Mouse (Mus musculus): ENCODE measurements at regions not wholly inside any gene's neighbourhood (a gene's known extent, or its start where the extent isn't known, plus 50 kb on each side); places are given as distances from the start of the nearest gene placed in this dataset.
"Not testable (repeated sequence)": the region's sequence is repeated elsewhere in the genome, so short reads cannot be mapped to it uniquely, and the experiment has no call there.

DNA sequence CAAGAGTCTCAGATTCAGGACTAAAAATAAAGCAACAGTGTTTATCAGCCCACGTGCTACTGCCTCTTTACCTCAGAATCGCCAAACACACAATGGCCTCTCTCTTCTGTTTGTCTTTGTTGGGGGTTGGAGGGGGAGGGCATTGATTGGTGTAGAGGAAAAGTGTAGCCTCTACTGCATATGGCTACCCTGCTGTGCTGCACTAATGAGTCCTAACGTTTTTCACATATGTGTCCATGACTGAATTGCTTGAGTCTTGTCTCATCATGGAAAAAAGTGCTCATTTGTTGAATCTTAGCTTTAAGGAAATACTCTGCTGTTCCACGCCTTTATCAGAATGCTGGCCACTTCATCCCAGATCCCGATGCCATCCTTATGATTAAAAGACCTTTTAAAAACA lies 459.7 kb upstream of the N6amt1 start:
- DNase-seq = no peak

DNA sequence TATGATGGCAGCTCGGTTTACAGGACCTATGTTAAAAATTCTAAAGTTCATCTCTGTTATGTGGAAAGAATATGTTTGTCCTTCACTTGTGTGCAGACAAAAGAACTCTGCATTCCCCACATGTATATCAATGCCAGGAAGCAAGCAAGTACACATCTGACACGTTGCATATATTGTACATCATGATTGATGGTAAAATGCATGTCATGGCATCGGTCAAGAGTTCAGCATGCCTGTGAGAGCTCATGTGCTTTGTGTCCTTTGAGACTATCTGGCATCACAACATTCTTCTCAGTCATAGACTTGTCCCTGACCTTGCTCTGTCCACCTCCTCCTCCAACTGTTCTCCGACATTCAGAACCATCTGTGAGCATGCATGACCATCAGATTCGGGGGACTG lies 465.6 kb upstream of the N6amt1 start:
- no peak for DNase-seq

DNA sequence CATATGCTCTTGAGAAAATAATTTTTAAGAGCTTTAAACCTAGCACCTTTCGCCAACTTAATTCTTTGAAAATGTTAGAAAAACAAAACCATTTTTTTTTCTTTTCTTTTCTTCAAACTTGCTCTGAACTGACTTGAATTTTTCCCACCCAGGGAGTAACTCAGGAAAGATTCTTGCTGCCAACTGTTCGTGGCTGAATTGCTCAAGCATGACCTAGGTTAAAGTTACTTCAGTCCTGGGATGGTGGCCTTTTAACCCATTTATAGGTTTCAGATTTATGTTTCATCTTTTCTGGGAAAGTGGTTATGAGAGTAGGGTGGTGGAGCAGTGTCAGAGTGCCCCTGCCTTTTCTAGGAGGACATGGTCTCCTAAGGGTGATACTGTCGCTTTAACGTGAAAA lies 466.4 kb upstream of the N6amt1 start:
- peak; percentile 18 to 22 for DNase-seq

DNA sequence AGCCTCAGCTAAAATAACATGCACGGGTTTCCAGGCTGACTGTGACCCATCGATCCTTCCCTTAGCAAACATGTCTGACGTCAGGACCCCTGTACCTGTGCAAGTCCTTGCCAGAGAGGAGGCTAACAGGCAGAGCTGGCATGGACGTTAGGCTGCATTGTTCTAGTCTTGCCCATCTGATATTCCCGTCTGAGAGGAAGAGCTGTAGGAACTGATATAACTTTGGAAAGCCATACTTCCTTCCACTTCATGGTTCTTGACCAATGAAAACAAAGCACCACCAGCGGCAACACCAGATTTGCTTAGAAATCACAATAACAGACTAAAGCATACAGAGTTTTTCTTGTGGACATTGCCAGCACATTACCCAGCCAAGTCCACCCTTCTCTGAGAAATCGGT lies 470.1 kb upstream of the N6amt1 start:
- no peak for DNase-seq

DNA sequence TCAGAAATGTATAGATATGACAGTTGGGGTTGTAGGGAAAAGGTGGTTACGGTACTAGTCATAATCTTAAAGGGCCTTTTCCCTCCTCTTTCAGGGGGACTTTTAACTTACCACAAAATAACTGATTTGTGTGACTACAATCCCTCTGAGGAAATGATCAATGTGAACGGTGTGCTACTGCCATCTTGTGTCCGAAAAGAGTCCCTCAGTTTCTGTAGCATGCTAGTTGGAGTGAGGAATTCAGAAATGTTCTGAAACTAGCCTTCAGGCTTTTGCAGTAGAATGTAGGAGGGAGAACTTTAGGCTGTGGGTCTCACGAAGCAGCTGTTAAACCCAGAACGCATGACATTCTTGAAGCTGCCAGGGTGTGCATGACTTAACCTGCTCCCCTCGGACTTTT lies 471.5 kb upstream of the N6amt1 start:
- DNase-seq = peak; percentile 70 to 76

DNA sequence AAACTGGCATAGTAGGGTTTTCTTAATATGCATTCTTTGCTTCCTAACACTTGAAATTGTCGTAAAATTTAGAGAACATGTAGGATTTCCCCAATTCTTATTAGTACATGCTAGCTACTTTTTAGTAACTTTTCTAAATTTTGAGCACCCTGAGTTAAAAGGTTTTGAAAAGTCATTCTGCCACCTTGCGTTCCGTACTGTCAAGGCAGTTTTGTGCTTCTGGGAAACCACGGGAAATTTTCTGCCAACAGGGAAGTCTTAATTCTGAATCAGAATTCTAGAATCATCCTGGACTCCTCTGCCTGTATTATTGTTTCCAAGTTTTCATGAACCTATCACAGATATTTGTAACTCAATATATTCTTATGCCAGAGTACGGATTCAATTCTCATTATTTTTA lies 472.4 kb upstream of the N6amt1 start:
- DNase-seq = peak; percentile 12 to 42

DNA sequence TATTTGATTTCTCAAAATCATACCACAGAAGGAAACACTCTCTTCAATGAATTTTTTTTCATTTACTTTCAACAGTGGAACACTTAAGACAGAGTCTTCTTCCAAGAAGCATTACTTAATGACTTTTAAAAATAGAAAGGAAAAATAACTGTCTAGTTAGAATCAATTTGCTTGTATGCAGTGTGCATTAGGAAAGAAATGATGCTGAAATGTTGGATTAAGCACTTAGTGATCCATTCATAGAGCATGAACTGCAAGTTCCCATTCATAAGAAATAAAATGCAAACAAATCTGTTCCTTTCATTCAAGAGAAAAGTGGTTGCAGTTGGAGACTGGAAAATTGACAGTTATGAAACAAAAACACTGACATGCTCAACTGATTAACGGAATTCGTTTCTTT lies 493.2 kb upstream of the N6amt1 start:
- no peak for DNase-seq

DNA sequence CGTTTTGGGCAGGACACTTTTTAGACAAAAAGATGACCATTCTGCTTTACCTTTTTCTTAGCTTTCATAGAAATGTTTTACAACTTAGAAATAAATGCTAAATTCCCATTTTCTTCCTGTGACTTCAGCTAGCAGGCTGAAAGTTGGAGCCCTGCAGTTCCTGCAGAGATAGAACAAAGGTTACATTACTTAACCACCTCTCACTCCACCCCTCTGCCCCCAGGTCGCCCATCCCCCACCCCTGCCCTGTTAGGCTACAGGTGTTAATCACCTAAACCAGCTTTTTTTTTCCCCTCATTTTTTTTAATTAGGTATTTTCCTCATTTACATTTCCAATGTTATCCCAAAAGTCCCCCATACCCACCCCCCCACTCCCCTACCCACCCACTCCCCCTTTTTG lies 498.1 kb upstream of the N6amt1 start:
- peak; percentile 53 to 85 for DNase-seq

DNA sequence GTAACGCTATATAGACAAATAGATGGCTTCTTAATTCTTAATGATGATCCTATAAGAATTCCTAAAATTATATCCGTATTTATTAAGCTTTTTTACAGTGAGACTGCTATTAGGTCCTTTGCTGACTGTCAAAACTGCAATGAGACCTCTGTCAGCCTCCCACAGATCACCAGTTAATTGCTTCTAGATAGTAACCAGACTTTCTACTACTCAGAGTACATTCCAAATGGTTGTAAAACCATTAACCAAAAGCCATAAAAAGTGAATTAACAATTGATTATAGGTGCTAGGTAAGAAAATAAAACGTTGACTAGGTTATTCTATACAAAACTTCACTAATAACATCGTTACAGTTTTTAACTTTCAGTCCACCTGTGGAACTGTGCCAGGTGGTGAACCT lies 498.7 kb upstream of the N6amt1 start:
- peak in 1 of 2 experiments; percentile 23 for DNase-seq

DNA sequence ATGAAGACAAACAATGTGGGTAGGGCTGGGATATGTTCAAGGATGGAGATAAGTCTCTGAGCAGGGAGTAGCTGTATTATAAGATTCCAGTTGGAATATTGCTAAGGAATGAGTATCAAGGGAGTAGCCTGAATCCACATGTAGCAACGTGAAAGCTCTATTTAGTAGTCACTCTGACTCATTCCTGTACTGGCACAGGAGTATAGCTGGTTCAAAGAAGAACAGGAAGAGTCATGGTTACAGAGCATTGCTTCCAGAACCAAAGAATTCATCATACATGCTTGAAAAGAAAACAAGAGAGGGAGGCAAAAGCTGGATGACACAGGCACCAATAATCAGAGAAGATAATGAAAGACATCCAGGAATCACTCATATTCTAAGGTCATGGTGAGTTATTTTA lies 500.6 kb upstream of the N6amt1 start:
- no peak for DNase-seq

DNA sequence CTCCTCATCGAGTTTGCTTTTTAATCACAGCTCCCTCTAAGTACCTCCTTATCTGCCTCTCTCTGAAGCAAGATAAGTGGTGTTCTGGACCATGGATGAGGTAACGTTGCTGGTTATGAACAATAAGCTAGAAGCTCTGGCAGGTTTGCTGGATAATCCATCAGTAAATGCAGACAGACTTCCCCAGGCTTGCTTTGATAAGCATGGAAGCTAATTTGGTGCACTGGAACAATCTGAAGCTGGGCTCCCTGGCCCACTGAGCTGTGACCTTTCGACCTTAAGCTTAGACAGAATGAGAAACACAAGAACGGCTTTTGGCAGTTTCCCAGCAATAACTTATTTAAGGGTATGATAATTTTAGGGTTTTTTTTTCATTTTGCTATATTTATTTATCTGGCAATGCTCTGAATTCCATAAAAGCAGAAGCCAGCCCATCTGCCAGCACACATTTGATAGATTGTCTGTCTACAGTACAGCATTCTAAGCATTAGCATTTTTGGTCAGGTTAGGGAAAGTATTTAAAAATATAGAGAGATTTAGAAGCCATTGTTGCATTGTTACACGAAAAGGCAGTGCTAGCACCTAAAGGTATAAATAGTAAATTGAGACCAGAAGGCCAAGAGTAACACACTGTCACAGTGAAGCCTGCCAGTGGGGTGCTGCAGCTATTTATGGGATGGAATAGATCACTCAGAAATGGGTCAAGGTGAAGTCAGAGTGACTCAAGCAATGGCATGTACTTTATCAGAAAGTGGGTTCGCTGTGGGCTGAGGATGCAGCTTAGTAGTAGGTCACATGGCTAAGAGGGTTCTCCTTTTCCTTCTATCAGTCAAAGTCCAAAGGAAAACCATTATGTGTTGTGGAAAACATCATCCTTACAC lies 515.3 kb upstream of the N6amt1 start:
- no peak for DNase-seq

DNA sequence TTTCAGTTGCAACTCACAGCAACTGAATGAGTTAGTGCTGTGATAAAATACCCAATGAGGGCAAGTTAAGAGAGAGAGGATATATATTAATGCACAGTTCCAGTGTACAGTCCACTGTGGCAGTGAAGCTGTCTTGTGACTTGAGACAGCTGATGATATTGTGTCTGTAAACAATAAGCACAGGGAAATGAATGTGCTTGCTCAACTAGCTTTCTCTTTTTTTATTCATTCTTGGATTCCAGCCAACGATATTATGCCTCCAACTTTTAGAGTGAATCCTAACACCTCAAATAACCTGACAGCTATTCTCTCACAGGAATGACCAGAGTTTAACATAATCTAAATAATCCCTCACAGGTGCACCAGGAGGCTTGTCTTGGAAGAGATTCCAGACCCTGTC lies 526.3 kb upstream of the N6amt1 start:
- DNase-seq = no peak

DNA sequence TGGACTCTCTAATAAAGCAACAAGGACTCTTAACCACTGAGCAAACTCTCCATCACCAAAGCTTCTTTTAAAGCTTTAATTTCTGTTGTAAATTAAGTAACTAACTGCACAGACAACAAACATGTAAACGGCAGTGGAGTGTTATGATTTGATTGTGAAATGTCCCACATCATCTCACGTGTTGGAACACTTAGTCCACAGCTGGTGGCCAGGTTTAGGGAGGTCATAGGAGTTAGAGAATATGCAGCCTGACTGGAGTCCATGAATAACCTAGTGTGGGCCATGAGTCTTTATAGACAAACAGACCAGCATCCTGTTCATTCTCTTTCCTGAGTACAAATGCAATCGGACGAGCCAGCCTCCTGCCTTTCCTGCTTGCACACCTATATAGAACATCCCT lies 527.3 kb upstream of the N6amt1 start:
- no peak for DNase-seq

DNA sequence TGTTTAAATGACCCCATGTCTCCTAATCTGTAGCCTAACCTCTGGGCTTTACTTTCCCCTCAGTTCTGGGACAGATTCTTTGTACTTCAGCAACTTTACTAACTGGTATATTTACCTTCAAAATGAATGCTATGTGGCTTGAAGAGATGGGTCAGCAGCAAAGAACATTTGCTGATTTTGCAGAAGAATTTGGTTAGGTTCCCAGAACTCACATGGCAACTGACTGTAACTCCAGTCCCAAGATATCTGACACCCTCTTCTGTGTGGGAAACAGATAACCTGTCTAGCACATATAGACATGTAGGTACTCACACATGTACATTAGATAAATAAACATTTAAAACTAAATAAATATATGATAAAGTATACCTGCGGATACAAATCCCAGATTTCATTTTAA lies 530.5 kb upstream of the N6amt1 start:
- no peak for DNase-seq

DNA sequence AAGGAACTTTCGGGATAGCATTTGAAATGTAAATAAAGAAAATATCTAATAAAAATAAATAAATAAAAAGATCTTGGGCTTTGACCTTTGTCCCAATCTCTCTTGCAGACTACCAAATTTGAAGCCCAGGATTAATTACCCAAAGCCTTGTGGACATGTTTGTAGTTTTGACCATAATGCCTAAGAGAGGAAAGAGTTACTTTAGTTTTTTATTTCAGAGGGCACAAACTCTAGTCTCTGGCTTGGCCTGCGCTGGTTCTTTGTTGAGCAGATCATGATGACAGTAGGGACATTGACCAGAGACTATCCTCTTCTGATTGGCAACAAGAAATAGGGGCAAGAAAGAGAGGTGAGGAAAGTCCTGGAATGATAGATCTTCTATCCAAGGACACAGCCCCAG lies 532.4 kb upstream of the N6amt1 start:
- DNase-seq = no peak

DNA sequence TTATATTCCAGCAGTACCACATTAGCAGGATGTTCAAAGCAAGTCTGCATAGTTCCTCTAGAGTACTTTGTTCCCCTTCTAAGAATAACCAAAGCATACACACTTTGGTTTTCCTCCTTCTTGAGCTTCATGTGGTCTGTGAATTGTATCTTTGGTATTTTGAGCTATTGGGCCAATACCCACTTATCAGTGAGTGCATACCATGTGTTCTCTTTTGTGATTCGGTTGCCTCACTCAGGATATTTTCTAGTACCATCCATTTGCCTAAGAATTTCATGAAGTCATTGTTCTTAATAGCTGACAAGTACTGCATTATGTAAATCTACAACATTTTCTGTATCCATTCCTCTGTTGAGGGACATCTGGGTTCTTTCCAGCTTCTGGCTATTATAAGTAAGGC lies 535.3 kb upstream of the N6amt1 start:
- not testable (repeated sequence) for DNase-seq

DNA sequence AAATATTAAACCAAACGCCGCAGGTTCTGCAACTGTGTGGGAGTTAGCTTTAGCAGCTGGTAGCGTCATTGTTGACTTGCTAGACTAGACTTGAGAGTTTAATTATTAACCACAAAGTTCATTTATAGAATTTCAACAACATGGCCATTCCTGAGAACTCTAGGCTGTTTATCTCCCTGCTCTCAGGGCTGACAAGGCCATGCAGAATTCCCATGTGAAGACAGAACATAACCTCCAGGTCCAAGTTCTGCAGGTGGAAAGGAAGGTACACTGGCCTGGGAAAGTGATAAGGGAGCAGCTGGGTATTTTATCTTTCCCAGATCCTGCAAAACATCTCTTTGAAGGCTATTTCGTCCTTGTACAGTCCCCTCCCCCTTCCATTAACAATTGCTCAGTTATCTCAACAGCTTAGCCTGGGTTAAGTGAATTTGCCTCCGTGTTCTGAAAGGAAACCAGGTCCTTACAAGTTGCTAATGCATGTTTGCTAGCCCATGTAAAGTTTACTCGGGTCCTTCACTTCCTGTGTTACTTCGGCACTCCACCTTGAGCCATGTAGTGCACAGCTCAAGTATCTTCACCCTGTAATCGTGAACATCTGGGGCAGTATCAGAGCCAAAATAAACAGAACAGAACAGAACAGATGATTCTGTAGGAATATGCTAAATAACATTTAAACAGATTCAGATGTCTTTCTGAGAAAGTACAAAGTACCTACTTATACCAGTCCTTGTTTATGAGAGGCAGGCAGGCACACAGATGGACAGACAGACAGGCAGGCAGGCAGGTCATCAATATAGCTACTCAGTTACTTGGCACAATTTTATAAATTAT lies 537.0 kb upstream of the N6amt1 start:
- DNase-seq = peak; percentile 17 to 48

DNA sequence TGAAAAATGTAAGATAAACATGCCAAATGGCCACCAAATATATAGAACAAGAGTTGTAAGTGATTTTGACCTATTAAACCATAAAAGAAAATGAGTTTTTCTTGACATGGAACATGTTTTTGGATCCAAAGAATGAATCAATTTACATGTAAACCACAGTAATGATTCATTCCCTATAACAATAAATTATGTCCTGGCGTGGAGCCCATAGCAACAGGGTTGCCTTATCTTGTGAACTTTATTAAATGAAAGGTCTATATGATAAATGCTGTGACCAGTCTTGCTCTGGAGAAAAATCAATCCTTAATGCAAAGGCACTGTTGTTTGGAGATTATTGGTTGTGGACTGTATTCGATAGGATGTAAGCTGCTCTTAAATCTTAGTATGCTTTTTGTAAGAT lies 538.0 kb upstream of the N6amt1 start:
- DNase-seq = no peak

DNA sequence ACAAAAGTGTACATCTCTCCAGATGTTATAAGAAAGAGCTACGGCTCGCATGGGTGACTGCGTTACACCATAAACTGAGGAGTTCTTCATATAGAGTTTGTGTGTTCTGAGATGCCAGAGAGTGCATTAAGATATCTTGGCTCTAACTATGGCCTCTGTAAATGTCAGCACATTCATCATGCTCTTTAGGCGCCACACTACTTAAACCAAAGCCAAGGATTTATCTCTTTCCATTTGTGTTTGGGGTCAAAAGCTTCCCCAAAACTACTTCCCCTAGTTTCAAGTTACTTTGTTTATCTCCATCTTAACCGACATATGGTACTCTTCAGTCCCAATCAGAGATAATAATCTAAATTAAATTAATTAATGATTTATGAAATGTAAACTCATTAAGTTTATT lies 541.3 kb upstream of the N6amt1 start:
- no peak for DNase-seq

DNA sequence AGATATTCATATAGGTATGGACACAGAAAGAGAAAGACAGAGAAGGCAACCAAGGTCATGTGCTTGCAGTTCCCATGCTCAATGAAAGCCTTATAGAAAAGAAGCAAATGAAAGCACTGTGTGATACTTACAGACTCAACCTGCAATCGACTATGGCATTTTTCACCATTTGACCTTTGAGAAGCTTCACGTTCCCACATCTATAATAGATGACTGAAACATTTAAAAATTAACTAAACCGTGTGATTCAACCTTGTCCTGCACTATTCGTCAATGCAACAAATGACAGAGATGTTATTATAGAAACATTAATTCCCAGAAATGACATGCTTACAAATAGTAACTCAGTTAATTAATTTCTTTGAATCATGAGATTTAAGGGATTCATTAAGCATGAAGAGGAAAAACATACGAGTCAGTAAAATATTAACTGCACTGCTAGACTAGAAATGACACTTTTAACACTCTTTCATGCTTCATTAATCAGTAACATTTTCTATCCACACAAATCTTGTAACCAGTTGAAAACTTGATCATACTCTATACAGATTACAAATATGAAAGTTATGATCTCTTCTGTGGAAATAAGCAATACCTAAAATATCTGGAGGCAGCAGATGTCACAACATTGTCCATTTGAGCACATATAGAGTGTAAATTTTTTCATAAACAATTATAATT lies 545.2 kb upstream of the N6amt1 start:
- peak; percentile 8 to 47 for DNase-seq

DNA sequence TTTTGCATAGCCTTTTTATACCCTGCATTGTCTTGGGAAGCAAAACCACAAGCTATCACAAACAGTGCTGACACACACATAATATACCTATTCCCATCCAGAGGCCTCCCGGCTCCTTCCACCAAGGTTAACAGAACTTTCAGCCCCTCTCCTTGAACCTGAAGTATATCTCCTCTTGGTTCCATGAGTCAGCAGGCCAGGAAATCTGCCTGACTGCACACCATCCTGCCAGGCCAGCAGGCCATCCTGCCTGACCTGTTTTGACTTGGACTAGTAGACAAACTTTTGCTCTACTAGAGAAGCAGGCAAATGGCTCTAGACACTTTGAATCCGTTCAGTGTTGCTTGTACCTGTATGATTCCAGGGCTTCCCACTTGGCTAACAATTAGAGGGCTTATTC lies 547.6 kb upstream of the N6amt1 start:
- peak; percentile 54 to 56 for DNase-seq

DNA sequence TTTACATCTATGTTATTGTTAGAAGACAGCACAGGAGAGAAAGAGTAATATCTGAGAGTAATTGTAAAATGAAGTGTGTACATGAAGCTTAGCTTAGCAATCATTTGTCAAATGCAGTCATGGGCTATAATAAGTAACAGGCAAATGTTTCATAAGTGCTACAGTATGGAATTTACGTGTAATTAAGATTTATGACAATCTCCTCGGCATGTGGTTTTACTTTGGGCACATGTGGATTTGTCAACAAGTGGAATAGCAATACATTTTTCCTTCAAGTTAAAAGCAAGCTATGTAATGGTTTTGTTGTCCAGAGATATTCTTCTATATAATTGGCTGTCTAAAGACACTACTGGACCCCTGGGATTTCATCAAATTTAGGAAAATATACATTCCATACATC lies 577.9 kb upstream of the N6amt1 start:
- no peak for DNase-seq

DNA sequence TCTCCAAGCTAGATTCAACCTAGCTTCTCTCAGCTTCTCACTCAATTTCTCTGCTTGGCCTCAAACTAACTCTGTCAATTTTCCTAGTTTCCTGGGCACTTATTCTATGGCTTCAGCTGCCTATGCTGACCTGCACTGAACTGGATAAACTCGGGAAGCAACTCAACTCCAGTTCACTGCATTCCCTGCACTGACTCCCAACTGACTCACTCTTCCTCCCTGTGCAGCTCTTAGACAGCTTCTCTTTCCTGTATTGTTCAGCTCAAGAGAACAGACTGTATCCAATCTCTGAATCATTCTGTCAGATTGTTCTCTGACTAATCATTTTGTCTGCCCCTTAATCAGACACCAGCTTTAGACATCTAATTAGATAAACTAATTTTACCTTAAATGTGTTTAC lies 581.4 kb upstream of the N6amt1 start:
- DNase-seq = no peak

DNA sequence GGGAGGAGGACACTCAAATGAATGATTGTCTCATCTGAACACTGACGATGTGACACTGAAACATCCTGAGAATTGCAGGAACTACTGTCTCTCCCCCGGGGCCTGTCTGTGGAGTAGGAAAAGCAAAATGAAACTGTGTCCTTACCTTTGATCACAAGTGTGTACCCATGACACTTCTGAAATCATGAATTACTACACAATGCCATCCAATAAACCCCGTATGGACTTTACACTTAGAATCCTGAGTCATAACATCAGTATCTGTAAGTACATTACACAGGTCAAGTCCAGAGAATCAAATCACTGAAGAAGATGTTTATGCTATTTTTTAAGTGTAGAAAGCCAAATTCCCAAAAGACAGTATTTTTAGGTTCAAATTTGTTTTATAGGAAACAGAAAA lies 585.1 kb upstream of the N6amt1 start:
- no peak for DNase-seq
